Mouse (Mus musculus) thymus, postnatal 10 days (tissue): ENCODE results near the gene Clint1.

Experiments used
- DNase-seq, 2 experiments: peaks; one replicate each; pipeline ENCODE4 v3.0.0; 2021; ENCODE audit warnings: low spot score in 2 of 2

The Clint1 gene

GRCm38 (mm10) chr11:45932771-45933170, 80.9 kb downstream of the Clint1 start:
- DNase-seq, result no peak

- no peak for DNase-seq
Observed at GRCm38 (mm10) chr11:45937478-45937877, 85.6 kb downstream of the Clint1 start.

- no peak for DNase-seq
Observed at GRCm38 (mm10) chr11:45938917-45939316, 87.1 kb downstream of the Clint1 start.

- no peak for DNase-seq
Observed at GRCm38 (mm10) chr11:45942281-45942680, 90.4 kb downstream of the Clint1 start.

GRCm38 (mm10) chr11:45943108-45943705, 91.4 kb downstream of the Clint1 start:
- no peak for DNase-seq

- DNase-seq, result peak; percentile 13 to 34
Observed at GRCm38 (mm10) chr11:45943891-45944642, 92.2 kb downstream of the Clint1 start.

- DNase-seq, result peak; percentile 89 to 99
Observed at GRCm38 (mm10) chr11:45944643-45945156, 92.8 kb downstream of the Clint1 start, which contains the start of gene Lsm11. Lsm11 (minus strand) TSS chr11:45944935.

- no peak for DNase-seq
Observed at GRCm38 (mm10) chr11:45946796-45947195, 94.9 kb downstream of the Clint1 start.

GRCm38 (mm10) chr11:45947491-45947890, 95.6 kb downstream of the Clint1 start:
- no peak for DNase-seq

- peak; percentile 86 to 88 for DNase-seq
Observed at GRCm38 (mm10) chr11:45955127-45955627, 103.3 kb downstream of the Clint1 start, which contains the start of gene Thg1l. Thg1l (minus strand) TSS chr11:45955494.

- DNase-seq, result no peak
Observed at GRCm38 (mm10) chr11:45959598-45959997, 107.7 kb downstream of the Clint1 start.

GRCm38 (mm10) chr11:45960003-45960402, 108.2 kb downstream of the Clint1 start:
- DNase-seq, result peak in 1 of 2 experiments; percentile 18
